Comparison of ENCODE assay signal across 24 mouse cellular contexts in the genomic region with DNA sequence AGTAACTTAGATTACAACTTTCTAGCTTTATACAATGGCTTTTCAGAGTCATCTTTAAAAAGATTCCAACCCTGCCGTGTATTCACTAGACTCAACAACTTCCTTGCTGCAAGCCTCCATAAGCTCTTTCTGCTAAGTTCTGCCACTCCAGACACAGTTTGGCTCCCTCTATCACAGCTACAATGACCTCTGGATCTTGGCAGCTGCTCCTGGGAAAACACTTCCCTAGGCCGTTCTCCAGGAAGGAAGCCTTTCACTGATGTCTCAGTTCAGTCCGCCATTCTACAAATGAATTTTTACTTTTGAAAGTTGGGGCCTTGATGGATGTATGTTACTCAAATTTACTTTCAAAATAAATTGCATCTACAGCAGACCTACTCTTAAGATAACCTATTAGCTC.
"Had no signal": no experiment of that assay in that cellular context is flagged by ENCODE, and none has a peak within 500 bp of the region (broad histone marks: within the 10 kb centered on the region; RNA-seq: fewer than 3 reads in every experiment).

No protein-coding gene starts in this region.

- H3K4me3 ChIP-seq: heart, embryonic 13.5 days; heart, embryonic 15.5 days; hindbrain, embryonic 13.5 days; hindbrain, embryonic 15.5 days; kidney, embryonic 15.5 days; limb, embryonic 13.5 days; limb, embryonic 15.5 days had no signal

- H3K9me3 ChIP-seq: heart, embryonic 13.5 days; heart, embryonic 15.5 days; hindbrain, embryonic 13.5 days; hindbrain, embryonic 15.5 days; kidney, embryonic 15.5 days; limb, embryonic 13.5 days; limb, embryonic 15.5 days had no signal

- H3K4me1 ChIP-seq: heart, embryonic 13.5 days; hindbrain, embryonic 13.5 days; hindbrain, embryonic 15.5 days; kidney, embryonic 15.5 days had no signal

- ATAC-seq: forebrain, embryonic 16.5 days; hindbrain, postnatal 0 days; intestine, embryonic 16.5 days had no signal

- H3K36me3 ChIP-seq: heart, embryonic 15.5 days; hindbrain, embryonic 13.5 days; hindbrain, embryonic 15.5 days; kidney, embryonic 15.5 days; limb, embryonic 15.5 days had no signal

- H3K9ac ChIP-seq: heart, embryonic 13.5 days; heart, embryonic 15.5 days; hindbrain, embryonic 13.5 days; hindbrain, embryonic 15.5 days; kidney, embryonic 15.5 days; limb, embryonic 13.5 days; limb, embryonic 15.5 days; liver, embryonic 14.5 days had no signal

- H3K27me3 ChIP-seq: heart, embryonic 13.5 days; heart, embryonic 15.5 days; hindbrain, embryonic 13.5 days; hindbrain, embryonic 15.5 days; kidney, embryonic 15.5 days; limb, embryonic 13.5 days; limb, embryonic 15.5 days had no signal

- DNase-seq: gastrocnemius, postnatal 14 days; gastrocnemius, postnatal 36 days; heart, adult 18-20 months; heart, postnatal 14 days; heart, postnatal 36 days; kidney, adult 18-20 months; kidney, adult 9 months; kidney, postnatal 14 days; layer of hippocampus, adult 9-11 months; layer of hippocampus, postnatal 36 days; left cerebral cortex, postnatal 4 days had no signal

- H3K4me2 ChIP-seq: heart, embryonic 13.5 days; heart, embryonic 15.5 days; hindbrain, embryonic 13.5 days; hindbrain, embryonic 15.5 days; kidney, embryonic 15.5 days; limb, embryonic 13.5 days; limb, embryonic 15.5 days; liver, embryonic 11.5 days had no signal

- H3K27ac ChIP-seq: heart, embryonic 13.5 days; heart, embryonic 15.5 days; hindbrain, embryonic 13.5 days; hindbrain, embryonic 15.5 days; hindbrain, postnatal 0 days; kidney, embryonic 15.5 days; kidney, postnatal 0 days; limb, embryonic 13.5 days; limb, embryonic 15.5 days; liver, embryonic 14.5 days had no signal
